Mouse (Mus musculus) mesoderm, embryonic 11.5 days (tissue): Measurements from ENCODE around the gene Csta1.
"Not testable (repeated sequence)": the region's sequence is repeated elsewhere in the genome, so short reads cannot be mapped to it uniquely, and the experiment has no call there.

ENCODE experiments used
- DNase-seq: peaks from one replicate; pipeline ENCODE4 v3.0.0-alpha.2; 2012; ENCODE audit warnings: low read depth, low spot score

The Csta1 gene

GRCm38 (mm10) chr16:36131141-36131540, at the start of gene Csta1:
Gene Csta1 (minus strand): TSS chr16:36131241.
- DNase-seq = no peak

GRCm38 (mm10) chr16:36179910-36180309, 48.9 kb upstream of the Csta1 start:
- DNase-seq = no peak

GRCm38 (mm10) chr16:36176108-36176507, 45.1 kb upstream of the Csta1 start:
- no peak for DNase-seq

- not testable (repeated sequence) for DNase-seq
Measured at GRCm38 (mm10) chr16:36167841-36168240, 36.8 kb upstream of the Csta1 start.

GRCm38 (mm10) chr16:36156402-36156975, 25.4 kb upstream of the Csta1 start, which contains the start of gene Stfa2l1:
Gene Stfa2l1 (plus strand): TSS chr16:36156811.
- no peak for DNase-seq

- DNase-seq = no peak
Measured at GRCm38 (mm10) chr16:36138201-36138600, 7.2 kb upstream of the Csta1 start.

GRCm38 (mm10) chr16:36128092-36128491, 2.9 kb downstream of the Csta1 start:
- no peak for DNase-seq

- not testable (repeated sequence) for DNase-seq
Measured at GRCm38 (mm10) chr16:36115751-36116150, 15.3 kb downstream of the Csta1 start.

GRCm38 (mm10) chr16:36111486-36111885, 19.6 kb downstream of the Csta1 start:
- not testable (repeated sequence) for DNase-seq

GRCm38 (mm10) chr16:36102211-36102610, 28.8 kb downstream of the Csta1 start:
- no peak for DNase-seq

- DNase-seq = no peak
Measured at GRCm38 (mm10) chr16:36101526-36101925, 29.5 kb downstream of the Csta1 start.

GRCm38 (mm10) chr16:36097813-36098499, 33.1 kb downstream of the Csta1 start:
- DNase-seq = not testable (repeated sequence)

GRCm38 (mm10) chr16:36094079-36094478, 37.0 kb downstream of the Csta1 start:
- DNase-seq = no peak

GRCm38 (mm10) chr16:36090785-36091509, 40.1 kb downstream of the Csta1 start:
- no peak for DNase-seq

GRCm38 (mm10) chr16:36089850-36090616, 41.0 kb downstream of the Csta1 start:
- no peak for DNase-seq

- no peak for DNase-seq
Measured at GRCm38 (mm10) chr16:36089065-36089464, 42.0 kb downstream of the Csta1 start.

- DNase-seq = no peak
Measured at GRCm38 (mm10) chr16:36087846-36088245, 43.2 kb downstream of the Csta1 start.

- DNase-seq = no peak
Measured at GRCm38 (mm10) chr16:36079916-36080315, 51.1 kb downstream of the Csta1 start.

GRCm38 (mm10) chr16:36074772-36075171, 56.3 kb downstream of the Csta1 start:
- DNase-seq = no peak

- DNase-seq = no peak
Measured at GRCm38 (mm10) chr16:36072410-36073011, 58.5 kb downstream of the Csta1 start.
